Mouse (Mus musculus) right cerebral cortex, adult 18-20 months (tissue): ENCODE data around the gene Cacng6.

ENCODE experiments used
- DNase-seq: peaks from one replicate; pipeline ENCODE4 v3.0.0; 2022; ENCODE audit warnings: mixed read lengths

Cacng6 gene

GRCm38 (mm10) chr7:3421297-3421696 is 2.7 kb upstream of the Cacng6 start:
- no peak for DNase-seq

DNA sequence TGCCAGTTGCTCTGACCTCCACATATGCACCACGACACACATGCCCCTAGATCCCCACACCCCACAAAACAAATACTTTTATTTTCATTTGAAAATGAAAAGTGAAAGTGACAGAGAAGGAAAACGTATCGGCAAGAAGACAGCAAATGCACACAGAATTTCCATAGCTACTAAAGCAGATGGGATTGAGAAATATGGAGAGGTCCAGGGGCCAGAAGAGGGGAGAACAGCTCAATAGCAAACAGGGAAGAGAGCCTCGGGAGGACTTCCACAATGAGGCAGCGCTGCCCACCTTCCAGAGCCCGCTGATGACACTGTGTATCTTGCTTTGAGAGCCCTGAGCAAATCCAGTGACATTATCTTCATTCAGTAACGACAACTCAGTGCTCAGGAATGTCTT is 1.9 kb upstream of the Cacng6 start:
- no peak for DNase-seq

DNA sequence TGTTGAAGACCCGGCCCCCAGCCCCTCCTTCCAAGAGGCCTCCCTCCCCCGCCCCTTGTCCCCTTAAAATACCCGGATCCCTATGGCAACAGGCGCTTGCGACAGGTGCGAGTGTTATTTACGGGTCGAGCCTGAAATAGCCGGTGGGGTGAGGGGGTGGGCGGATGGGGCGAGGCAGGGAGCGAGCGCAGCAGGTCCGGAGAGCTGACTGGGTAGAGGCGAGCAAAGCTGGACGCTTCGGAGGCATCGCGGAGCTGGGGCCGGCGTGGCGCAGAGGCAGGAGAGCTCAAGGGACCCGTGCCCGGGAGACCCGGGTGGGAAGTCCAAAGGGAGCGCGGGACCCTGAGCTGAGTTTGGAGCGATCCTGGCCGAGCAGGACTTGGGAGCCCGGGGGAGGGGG is 565 bp upstream of the Cacng6 start:
- no peak for DNase-seq

DNA sequence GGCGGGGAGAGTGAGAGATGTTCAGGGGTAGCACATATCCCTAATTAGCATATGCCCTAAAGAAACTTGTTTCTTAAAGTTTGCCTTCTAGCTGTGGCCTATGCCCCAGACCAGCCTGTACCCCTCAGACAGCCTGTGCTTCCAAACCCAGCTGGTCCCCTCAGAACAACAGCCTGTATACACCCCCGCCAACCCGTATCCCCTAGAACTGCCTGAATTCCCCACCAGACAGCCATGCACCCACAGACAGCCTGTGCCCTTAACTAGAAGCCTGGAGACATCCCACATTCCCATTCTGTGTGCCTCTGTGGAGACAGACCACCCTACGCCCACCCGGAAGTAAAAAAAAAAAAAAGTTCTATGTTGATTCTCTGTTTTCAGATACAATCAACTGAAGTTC is 1.1 kb downstream of the Cacng6 start:
- no peak for DNase-seq

DNA sequence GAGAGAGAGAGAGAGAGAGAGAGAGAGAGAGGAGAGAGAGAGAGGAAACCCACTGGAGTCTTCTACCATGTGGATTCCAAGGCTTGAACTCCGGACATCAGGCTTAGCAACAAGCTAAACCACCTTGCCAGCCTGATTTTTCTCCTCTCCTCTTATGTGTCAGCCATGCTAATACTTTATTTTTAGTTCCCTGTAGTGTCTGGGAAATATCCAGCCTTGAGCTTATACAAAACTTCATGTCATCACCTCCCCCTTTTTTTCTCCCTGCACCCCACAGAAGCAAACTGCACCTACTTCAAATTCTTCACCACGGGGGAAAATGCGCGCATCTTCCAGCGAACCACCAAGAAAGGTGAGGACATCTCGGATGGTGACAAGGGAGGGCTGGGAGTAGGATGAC is 6.2 kb downstream of the Cacng6 start:
- no peak for DNase-seq

GRCm38 (mm10) chr7:3432066-3432465 is 8.1 kb downstream of the Cacng6 start:
- DNase-seq, result no peak

GRCm38 (mm10) chr7:3437941-3438340 is 13.9 kb downstream of the Cacng6 start:
- DNase-seq, result no peak

DNA sequence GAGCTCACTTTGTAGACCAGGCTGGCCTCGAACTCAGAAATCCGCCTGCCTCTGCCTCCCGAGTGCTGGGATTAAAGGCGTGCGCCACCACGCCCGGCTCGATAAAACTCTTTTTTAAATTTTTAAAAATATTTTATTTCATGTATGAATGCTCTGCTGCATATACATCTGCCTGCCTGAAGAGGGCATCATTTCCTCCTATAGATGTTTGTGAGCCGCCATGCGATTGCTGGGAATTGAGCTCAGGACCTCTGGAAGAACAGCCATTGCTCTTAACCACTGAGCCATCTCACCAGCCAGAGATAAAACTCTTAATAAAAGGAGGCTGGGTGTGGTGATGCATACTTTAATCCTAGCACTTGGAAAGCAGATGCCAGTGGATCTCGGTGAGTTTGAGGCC is 16.0 kb downstream of the Cacng6 start:
- DNase-seq, result no peak

GRCm38 (mm10) chr7:3440526-3440925 is 16.5 kb downstream of the Cacng6 start:
- no peak for DNase-seq

DNA sequence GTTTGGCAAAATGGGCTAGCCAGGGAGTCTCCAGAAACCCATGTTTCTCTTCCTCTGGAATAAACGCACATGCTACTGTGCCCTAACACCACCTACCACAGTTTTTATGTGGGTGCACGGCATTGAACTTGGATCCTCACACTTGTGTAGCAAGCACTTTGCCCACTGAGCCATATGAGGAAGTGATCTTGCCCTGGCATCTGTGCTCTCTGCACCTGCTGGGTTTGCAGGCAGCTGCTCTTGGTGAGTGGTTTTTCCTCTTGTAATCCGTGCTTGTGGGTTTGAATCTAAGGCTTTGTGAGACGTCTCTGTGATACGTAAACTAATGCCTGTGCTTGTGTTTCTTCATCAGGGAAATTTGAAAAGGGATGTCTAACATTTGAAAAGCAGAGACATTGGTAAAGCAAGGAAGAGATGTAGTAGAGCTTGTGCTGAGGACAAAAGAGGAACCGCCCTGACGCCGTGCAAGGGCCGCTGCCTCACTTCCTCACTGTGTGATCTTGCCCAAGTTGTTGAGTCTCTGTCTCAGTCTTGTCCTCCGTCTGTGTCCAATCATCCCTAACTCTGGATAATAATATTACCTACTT is 18.6 kb downstream of the Cacng6 start:
- DNase-seq, result no peak

- no peak for DNase-seq
Observed at GRCm38 (mm10) chr7:3444678-3445077, 20.7 kb downstream of the Cacng6 start.

DNA sequence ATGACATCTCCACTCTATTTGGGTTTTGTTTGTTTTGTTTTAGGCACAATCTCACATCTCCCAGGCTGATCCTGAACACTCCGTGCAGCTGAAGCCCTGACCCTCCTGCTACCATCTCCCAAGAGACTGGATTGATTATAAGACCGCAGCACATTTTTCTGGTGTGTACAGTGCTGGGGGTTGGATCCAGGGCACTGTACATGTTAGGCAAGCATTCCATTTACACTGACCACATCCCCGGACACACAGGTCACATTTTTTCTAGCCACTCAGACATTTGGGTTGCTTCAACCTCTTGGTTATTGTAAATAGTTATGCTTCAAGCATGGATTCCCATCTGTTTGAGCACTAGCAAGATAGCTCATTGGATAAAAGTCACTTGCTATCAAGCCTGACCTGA is 22.6 kb downstream of the Cacng6 start:
- DNase-seq, result no peak

DNA sequence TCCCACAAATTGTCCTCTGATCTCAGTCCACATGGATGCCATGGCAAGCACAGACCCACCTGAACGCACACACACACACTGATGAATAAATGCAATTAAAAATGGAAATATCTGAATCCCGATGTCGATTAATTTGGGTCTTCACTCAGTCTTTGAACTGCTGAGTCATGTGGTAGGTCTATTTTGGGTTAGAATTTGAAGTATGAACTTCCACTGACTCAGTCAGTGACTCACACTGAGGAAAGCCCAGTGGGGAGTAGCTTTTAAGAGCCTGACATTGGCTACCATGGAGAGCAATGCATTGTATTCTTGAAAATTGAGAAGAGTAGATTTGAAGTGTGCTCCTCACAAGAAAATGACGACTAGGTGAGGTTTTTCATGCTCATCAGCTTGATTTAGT is 23.0 kb downstream of the Cacng6 start:
- DNase-seq, result no peak

- DNase-seq, result peak; percentile 68
Observed at GRCm38 (mm10) chr7:3448737-3449454, 24.9 kb downstream of the Cacng6 start.

DNA sequence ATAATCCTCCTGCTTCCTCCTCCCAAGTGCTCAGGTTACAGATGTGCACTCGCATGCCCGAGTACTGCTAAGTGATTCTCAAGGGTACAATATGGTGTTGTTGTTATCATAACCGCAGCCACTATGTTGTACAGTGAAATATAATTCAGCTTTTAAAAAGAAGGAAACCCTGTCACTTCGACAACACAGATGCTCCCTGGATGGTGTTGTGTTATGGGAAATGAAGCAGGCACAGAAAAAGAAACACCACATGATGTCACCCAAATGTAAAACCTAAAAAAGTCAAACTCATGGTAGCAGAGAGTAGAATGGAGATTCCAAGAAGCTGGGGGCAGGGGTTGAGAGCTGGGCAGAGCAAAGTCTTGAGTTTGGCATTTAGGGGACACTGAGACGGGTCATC is 26.7 kb downstream of the Cacng6 start:
- no peak for DNase-seq

- no peak for DNase-seq
Observed at GRCm38 (mm10) chr7:3451161-3451560, 27.2 kb downstream of the Cacng6 start.

DNA sequence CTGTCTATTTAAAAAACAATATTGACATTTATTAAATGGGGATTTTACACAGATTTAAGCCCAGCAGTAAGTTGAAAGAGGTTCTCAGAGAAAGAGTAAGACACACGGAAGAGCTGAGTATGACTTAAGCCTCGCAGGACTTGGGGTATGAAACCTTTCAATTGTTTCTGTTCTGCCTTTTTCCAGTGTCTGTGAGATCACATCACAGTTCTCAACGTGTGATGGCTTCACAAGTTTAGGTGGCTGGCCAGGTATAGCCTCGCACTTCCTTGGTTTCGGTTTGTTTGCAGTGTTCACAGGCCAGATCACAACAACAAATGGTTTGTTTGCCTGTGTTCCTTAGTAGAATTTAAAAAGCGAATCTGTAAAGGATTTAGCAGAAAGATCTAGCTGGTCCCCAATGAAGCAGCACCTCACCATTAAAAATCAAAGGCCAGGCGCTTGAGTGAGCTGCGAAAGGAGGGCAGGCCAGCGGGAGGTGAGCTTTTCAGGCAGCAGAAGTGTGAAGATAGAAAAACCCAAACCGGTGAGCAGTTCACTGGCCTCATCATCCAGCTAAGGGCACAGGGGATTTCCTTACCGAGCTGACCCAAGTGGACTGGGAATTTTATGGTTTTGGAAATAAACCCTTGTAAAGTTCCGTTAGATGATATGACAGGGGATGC is 29.0 kb downstream of the Cacng6 start:
- no peak for DNase-seq

DNA sequence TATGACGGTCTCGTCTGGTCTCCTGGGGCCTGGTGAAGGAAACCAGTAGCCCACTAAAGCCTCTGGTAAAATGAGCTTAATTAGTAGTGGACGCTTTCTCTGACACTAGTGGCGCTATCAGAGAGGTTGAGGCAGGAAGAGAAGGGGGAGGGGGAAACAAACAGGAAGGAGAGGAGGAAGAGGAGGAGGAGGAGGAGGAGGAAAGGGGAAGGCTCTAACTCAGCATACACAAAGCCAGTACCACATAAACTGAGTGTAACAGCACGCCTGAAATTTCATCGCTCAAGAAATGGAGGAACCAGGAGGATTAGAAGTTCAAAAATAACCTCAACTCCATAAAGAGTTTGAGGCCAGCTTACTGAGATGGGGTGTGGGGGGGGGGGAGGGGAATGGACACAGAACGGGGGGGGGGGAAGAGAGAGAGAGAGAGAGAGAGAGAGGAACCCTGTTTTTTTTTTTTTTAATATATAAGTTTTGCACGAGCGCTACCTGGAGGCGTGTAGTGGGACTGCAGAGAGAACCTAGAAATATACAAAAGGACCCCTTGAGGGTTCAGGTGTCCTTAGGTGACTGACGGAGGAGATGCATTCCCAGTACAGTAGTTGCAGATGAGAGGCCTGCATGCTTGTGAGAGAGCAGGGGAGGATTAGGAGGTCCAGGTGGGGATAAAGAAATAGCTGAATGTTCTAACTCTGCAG is 29.6 kb downstream of the Cacng6 start:
- no peak for DNase-seq

DNA sequence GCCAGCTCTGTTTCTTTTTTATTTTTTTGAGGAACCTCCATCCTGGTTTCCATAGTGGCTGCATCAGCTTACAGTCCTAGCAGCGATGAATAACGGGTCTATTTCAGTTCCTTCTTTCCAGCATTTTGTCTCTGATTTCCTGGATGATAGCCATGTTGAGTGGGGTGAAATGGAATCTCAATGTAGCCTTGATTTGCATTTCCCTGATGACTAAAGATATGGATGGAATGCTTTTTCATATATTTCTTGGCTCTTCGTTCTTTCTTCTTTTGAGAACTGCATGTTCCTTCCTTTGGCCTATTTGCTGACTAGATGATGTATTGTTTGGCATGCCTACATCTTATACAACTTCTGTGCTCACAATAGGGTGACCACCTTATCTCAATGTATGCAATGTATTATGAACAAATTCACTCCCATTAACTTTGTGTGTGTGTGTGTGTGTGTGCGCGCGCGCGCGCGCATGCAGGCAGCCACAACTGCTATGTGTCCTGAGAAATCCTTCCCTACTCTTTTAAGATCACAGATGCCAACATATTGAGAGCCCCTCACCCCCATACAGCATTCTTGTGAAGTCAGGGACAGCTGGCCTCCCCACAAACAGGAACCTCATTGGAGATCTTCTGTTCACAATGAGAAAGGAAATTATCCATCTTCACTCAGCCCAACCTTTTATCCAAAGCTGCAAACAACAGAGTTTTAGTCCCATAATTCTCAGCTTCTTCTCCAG is 33.3 kb downstream of the Cacng6 start:
- DNase-seq, result peak; percentile 38

DNA sequence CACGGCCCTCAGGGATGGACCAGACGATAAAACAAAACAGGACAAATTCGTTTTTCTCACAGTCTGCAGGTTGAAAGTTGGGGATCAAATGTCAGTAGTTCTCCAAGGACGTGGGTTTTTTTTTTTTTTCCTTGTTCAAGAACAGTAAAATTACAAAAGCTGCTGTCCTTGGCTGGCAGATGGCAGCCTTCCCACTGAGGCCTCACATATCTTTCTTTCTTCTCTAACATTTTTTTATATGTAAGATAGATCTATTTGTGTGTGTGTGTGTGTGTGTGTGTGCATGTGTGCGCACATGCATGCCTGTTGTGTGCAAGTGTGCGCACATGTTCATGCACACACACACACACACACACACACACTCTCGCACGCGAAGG is 33.8 kb downstream of the Cacng6 start:
- no peak for DNase-seq

DNA sequence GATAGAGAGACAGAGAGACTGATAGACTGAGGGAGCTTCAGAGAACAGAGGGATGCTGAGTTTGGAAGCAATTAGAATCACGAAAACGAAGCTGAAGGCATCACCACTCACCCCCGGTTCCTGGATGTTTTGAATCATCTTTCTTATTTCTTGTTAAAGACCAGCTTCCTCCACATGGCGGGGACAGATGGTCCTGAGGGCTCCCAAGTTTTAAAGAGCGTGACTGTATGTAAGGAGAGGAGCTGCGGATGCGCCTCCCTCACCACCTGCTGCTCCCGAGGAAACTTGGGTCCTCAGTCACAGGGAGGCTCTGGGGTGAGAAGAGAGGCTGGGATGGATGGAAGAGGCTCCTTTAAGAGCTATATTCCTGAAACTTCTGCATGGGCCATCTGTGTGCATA is 36.3 kb downstream of the Cacng6 start:
- DNase-seq, result peak; percentile 77

- DNase-seq, result no peak
Observed at GRCm38 (mm10) chr7:3463306-3463705, 39.3 kb downstream of the Cacng6 start.

DNA sequence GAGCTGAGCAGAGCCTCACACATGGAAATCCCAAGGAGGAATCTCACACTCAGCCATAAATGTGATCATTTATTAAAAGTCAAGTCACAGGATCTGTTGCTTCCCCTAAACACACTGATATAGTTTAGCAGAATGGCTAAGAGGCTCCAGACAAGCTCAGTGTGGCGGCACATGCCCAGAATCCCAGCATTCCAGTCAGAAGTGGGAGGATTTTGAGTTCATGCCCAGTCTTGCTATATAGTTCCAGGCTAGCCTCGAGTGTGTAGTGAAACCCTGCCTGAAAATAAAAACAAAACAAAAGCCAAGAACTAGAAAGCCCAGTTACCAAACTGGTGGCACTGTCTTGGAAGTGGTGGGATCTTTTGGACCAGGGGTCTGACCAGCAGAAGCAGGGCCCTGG is 44.6 kb downstream of the Cacng6 start:
- peak; percentile 52 for DNase-seq
